Mouse (Mus musculus): Measurements from ENCODE around the gene Samd4b. TPM values are rescaled to one million over a fixed set of nuclear protein-coding genes. Genes with fewer than 3 reads are reported as not detected.

The Samd4b gene
- total RNA-seq, 2 experiments from 2014 or later: 74.9 to 78.9 TPM

GRCm38 (mm10) chr7:28354596-28354995 lies 243.3 kb downstream of the Samd4b start:
- H3K27ac ChIP-seq: no peak overlapping the region
- intact Hi-C loops (cut with DNase I): no loop called here
- no peak for DNase-seq (ENCODE audit: extremely low spot score in 1 of 2, low spot score in 2 of 2)
- no peak overlapping the region for H3K4me3 ChIP-seq
- no peak for TF ChIP-seq CTCF (IDR thresholded peaks at IDR 0.05)

DNA sequence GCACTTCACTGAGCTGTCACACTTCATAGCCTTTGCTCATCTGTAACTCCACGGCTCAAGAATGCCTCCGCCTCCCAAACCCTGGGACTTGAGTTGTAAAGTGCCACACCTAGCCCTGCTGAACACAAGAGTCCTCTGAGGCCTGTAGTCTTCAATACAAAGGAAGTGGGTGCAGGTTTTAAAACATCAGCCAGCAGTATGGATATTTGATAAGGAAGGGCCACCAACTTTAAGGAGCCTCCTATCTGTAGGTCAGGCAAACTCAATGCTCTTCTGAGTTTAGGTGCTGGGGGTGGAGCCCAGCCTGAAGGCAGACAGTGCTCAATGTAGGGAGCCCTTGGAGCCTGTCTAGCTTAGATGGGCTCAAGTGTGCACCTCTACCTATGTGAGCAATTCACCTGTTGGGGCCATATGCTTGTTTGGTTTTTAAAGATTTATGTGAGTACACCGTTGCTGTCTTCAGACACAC lies 243.8 kb downstream of the Samd4b start:
- intact Hi-C loops (cut with DNase I): no loop called here

DNA sequence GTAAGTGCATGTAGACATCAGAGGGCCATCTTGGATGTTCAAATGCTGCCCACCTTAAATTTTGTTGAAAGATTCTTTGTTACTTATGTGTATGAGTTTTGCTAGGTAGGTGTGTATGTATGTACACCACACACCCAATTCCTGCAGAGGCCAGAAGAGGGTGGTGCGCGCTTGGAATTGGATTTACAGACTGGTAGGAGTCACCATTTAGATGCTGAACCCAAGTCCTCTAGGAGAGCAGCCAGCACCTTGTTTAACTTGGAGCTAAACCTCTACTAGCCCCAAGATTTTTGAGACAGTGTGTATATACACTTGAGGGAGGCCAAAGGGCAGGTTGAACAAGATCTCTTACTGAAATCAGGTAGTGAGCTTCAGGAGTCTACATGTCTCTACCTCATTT lies 244.7 kb downstream of the Samd4b start:
- no peak for DNase-seq (ENCODE audit: extremely low spot score in 1 of 2, low spot score in 2 of 2)
- intact Hi-C loops (cut with DNase I): no loop called here
- no peak overlapping the region for H3K4me3 ChIP-seq
- no peak overlapping the region for H3K27ac ChIP-seq
- no peak; the same call in 1 of the 2 replicates for TF ChIP-seq CTCF (IDR thresholded peaks at IDR 0.05)

More for the DNA sequence above, 243.8 kb downstream of the Samd4b start:
- Histone ChIP-seq H3K27ac (no peak overlapping the region), H3K4me3 (no peak overlapping the region)
- TF ChIP-seq CTCF (IDR thresholded peaks at IDR 0.05): no peak
- no peak for DNase-seq (ENCODE audit: extremely low spot score in 1 of 2, low spot score in 2 of 2)

GRCm38 (mm10) chr7:28351676-28352191 lies 246.2 kb downstream of the Samd4b start:
- TF ChIP-seq CTCF (IDR thresholded peaks at IDR 0.05): no peak
- intact Hi-C loops (cut with DNase I): loop anchor here (2.0 kb wide), 2 partner anchors 21 to 41 kb away; partner anchors contain the start of genes Med29, Paf1 and Plekhg2

GRCm38 (mm10) chr7:28350155-28350883 lies 247.6 kb downstream of the Samd4b start, which contains the start of gene Rps16:
TSS of gene Rps16 (plus strand) at chr7:28350652.
- peak within 1 kb of the TSS; percentile 91 for H3K27ac ChIP-seq
- DNase-seq (ENCODE audit: extremely low spot score in 1 of 2, low spot score in 2 of 2): peak; percentile 97 to 99
- intact Hi-C loops (cut with DNase I): loop anchor here (1.0 to 2.0 kb wide), 3 partner anchors 12 to 42 kb away; partner anchors contain the start of genes Med29, Paf1, Plekhg2 and Supt5
- TF ChIP-seq CTCF (IDR thresholded peaks at IDR 0.05): no peak
- peak within 1 kb of the TSS; percentile 87 for H3K4me3 ChIP-seq

More at GRCm38 (mm10) chr7:28351676-28352191, 246.2 kb downstream of the Samd4b start:
- peak overlapping the region; percentile 87 for H3K4me3 ChIP-seq
- DNase-seq (ENCODE audit: extremely low spot score in 1 of 2, low spot score in 2 of 2): no peak
- no peak overlapping the region for H3K27ac ChIP-seq

Small RNAs within 50 kb of the gene (microRNA-seq; reads per million reads assigned to microRNA genes)
- 0 to 1.4 reads per million in 2 experiments for gene Mir7049

Other genes with a start within 250 kb of the Samd4b start
- 100 to 1,000 TPM; 440 to 450 TPM for gene Rps16, start 247.5 kb downstream of the Samd4b start, total RNA-seq (2021)
- 1 to 10 TPM; 7.1 to 7.7 TPM for gene Plekhg2, start 225.5 kb downstream of the Samd4b start, total RNA-seq (2021)
- 1 to 10 TPM; 2.3 to 2.8 TPM for gene Zfp36, start 217.9 kb downstream of the Samd4b start, total RNA-seq (2021)
- 10 to 100 TPM; 18.1 to 18.8 TPM for gene Med29, start 205.4 kb downstream of the Samd4b start, total RNA-seq (2021)
- 10 to 100 TPM; 65.7 to 66.8 TPM for gene Paf1, start 205.2 kb downstream of the Samd4b start, total RNA-seq (2021)
- gene Gmfg, start 160.7 kb downstream of the Samd4b start, total RNA-seq (2021): 1 to 10 TPM; 1.3 to 1.6 TPM
- gene Lrfn1, start 146.2 kb downstream of the Samd4b start, total RNA-seq (2021): 100 to 1,000 TPM in 1 of 2 experiments, 10 to 100 TPM in 1; 96.7 to 105 TPM
- gene Ifnl2, start 87.7 kb downstream of the Samd4b start, total RNA-seq (2021): not detected
- gene Ifnl3, start 75.3 kb downstream of the Samd4b start, total RNA-seq (2021): not detected
- not detected for gene Sycn, start 57.3 kb downstream of the Samd4b start, total RNA-seq (2021)
- under 1 TPM in 1 of 2 experiments, not detected in 1; 0.30 TPM for gene Nccrp1, start 50.9 kb downstream of the Samd4b start, total RNA-seq (2021)
- gene Pak4, start within 50 bp of the Samd4b start, total RNA-seq (2021): 1 to 10 TPM; 8.2 to 9.8 TPM
- gene Acp7, start 33.2 kb upstream of the Samd4b start, total RNA-seq (2021): 1 to 10 TPM; 1.4 to 2.5 TPM
- 10 to 100 TPM; 24.6 to 26.2 TPM for gene Fbxo27, start 94.7 kb upstream of the Samd4b start, total RNA-seq (2021)
- gene Fbxo17, start 118.7 kb upstream of the Samd4b start, total RNA-seq (2021): 1 to 10 TPM; 1.9 to 2.2 TPM
- gene Mrps12, start 143.7 kb upstream of the Samd4b start, total RNA-seq (2021): 10 to 100 TPM; 58.3 to 69.0 TPM
- 10 to 100 TPM; 13.0 to 13.9 TPM for gene Sars2, start 143.8 kb upstream of the Samd4b start, total RNA-seq (2021)
- 1 to 10 TPM; 1.0 to 1.9 TPM for gene Ccer2, start 158.0 kb upstream of the Samd4b start, total RNA-seq (2021)
- gene Sirt2, start 168.6 kb upstream of the Samd4b start, total RNA-seq (2021): 100 to 1,000 TPM; 119 to 122 TPM
- gene Nfkbib, start 169.4 kb upstream of the Samd4b start, total RNA-seq (2021): 10 to 100 TPM; 34.8 to 36.8 TPM
- 1 to 10 TPM; 2.7 to 3.1 TPM for gene Rinl, start 190.8 kb upstream of the Samd4b start, total RNA-seq (2021)
- 100 to 1,000 TPM; 434 to 438 TPM for gene Hnrnpl, start 210.4 kb upstream of the Samd4b start, total RNA-seq (2021)
- gene Ech1, start 227.1 kb upstream of the Samd4b start, total RNA-seq (2021): 10 to 100 TPM; 46.3 to 49.8 TPM
- gene Lgals4, start 235.7 kb upstream of the Samd4b start, total RNA-seq (2021): 1 to 10 TPM; 2.6 to 2.9 TPM

Data from left cerebral cortex, adult 2 months (tissue).